Mouse (Mus musculus) heart, postnatal 0 days (tissue): ENCODE results near the gene Rpl36al. TPM values are rescaled to one million over a fixed set of nuclear protein-coding genes. Genes with fewer than 3 reads are reported as not detected.

Source experiments
- ATAC-seq: fragments of 200-750 bp; cut with Nextera tagmentation; 2 replicates; pipeline ENCODE4 v1.8.0; 2017; ENCODE audit warnings: low read depth, moderate number of reproducible peaks, moderate library complexity; ENCODE audit not compliant: insufficient read depth
- DNase-seq: peaks from one replicate; pipeline ENCODE4 v3.0.0-alpha.2; 2016; ENCODE audit warnings: low spot score
- H3K27ac ChIP-seq: fragments of 300-500 bp; sonication (generic); 2 replicates; pipeline ENCODE4 v1.5.1; 2014; ENCODE audit warnings: low read depth, mild to moderate bottlenecking
- H3K27me3 ChIP-seq: fragments of 300-500 bp; sonication (generic); 2 replicates; pipeline ENCODE4 v1.6.1; 2014; ENCODE audit warnings: low read length, mixed read lengths; ENCODE audit not compliant: control insufficient read depth, insufficient read depth
- H3K36me3 ChIP-seq: fragments of 300-500 bp; sonication (generic); replicated peaks from 2 replicates; pipeline ENCODE4 v1.6.1; 2014; ENCODE audit warnings: low read length, mixed read lengths; ENCODE audit not compliant: control insufficient read depth, insufficient read depth
- H3K4me1 ChIP-seq: fragments of 300-500 bp; sonication (generic); 2 replicates; pipeline ENCODE4 v1.6.1; 2014; ENCODE audit warnings: antibody characterized with exemption; ENCODE audit not compliant: control insufficient read depth, insufficient read depth
- H3K4me2 ChIP-seq: fragments of 300-500 bp; sonication (generic); 2 replicates; pipeline ENCODE4 v1.6.1; 2014; ENCODE audit warnings: low read depth, mild to moderate bottlenecking, low read length, moderate library complexity
- H3K4me3 ChIP-seq: fragments of 300-500 bp; sonication (generic); 2 replicates; pipeline ENCODE4 v1.5.1; 2014; ENCODE audit warnings: low read depth, low read length
- H3K9ac ChIP-seq: fragments of 300-500 bp; sonication (generic); replicated peaks from 2 replicates; pipeline ENCODE4 v1.6.1; 2014; ENCODE audit warnings: low read depth, low read length, mixed read lengths
- H3K9me3 ChIP-seq: fragments of 300-500 bp; sonication (generic); replicated peaks from 2 replicates; pipeline ENCODE4 v1.6.1; 2016; ENCODE audit warnings: low read length; ENCODE audit not compliant: control insufficient read depth
- CTCF ChIP-seq: IDR thresholded peaks from 2 replicates; pipeline ENCODE4 v1.5.1; 2016; ENCODE audit warnings: antibody characterized with exemption, control low read depth, low read depth
- EP300 ChIP-seq: IDR thresholded peaks from 2 replicates; pipeline ENCODE4 v1.6.1; 2016; ENCODE audit warnings: antibody characterized with exemption, low read depth
- WGBS: fragments of 180-500 bp; shearing (Covaris S2); extraction: QIAGEN DNeasy Blood & Tissue Kit; methylation state at CpG from one replicate; pipeline ENCODE4 v1.1.7; 2014; 5-methylcytosine and 5-hydroxymethylcytosine counted together
- polyA plus RNA-seq: library from polyadenylated mRNA; unstranded; fragments of >200 nt; fragmentation: Nextera tagmentation; extraction: Ambion mirVana; gene quantifications from 2 replicates; pipeline ENCODE4 v1.2.1, GENCODE M21; 2015
- total RNA-seq: library from RNA; depleted of rRNA; stranded (reverse); fragments of >200 nt; gene quantifications from 2 replicates; pipeline ENCODE4 v1.2.3, GENCODE M21; 2014; ENCODE audit warnings: low replicate concordance

The Rpl36al gene
- total and polyA plus RNA-seq, 2 experiments from 2014 or later, result 86.3 to 502 TPM

DNA sequence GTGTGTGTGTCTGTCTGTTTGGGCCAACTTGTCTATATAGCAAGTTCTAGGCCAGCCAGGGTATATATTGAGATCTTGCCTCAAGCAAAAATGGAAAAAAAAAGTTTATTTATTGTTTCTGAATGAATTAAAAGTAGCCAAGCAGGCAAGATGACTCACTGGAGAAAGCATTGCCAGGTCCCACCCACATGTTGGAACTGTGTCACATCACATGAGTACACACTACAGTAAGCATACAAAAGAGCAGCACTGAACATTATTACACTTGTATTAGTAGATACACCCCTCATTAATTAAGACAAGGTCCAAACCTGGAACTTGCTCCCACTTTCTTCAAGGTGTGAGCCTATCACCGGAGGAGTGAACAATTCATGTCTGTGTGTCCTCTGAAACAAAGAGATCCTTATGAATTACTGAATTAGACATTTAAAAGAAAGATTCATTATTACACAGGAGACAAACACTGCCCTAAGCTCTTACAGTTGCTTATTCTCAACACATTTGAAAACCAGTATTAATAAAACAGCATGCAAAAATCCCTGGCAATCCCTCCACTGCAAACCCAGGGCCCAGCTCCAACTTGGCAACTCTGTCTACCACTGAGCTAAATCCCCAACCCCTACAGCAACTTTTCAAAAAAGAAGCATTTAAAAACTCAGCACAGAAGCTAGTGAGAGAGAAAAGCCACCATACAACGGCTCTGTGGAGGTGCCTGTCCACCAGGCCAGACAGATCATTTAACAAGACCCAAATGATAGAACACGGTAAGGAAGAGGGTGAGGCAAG lies 31.3 kb upstream of the Rpl36al start:
- ATAC-seq (no peak), DNase-seq (no peak)
- peaks cover 13% of the 10 kb centered on the region; the same call in 1 of the 2 replicates for H3K36me3 ChIP-seq
- 77% methylated on average over 3 of the region's 3 CpGs for WGBS
- no peak overlapping the region for H3K4me2 ChIP-seq
- H3K4me3 ChIP-seq, result no peak overlapping the region
- TF ChIP-seq EP300 (no peak), CTCF (no peak)
- no peak overlapping the region for H3K27ac ChIP-seq
- no peak overlapping the region for H3K9ac ChIP-seq
- H3K4me1 ChIP-seq, result no peaks in the 10 kb centered on the region
- H3K9me3 ChIP-seq, result no peaks in the 10 kb centered on the region
- H3K27me3 ChIP-seq, result no peaks in the 10 kb centered on the region

DNA sequence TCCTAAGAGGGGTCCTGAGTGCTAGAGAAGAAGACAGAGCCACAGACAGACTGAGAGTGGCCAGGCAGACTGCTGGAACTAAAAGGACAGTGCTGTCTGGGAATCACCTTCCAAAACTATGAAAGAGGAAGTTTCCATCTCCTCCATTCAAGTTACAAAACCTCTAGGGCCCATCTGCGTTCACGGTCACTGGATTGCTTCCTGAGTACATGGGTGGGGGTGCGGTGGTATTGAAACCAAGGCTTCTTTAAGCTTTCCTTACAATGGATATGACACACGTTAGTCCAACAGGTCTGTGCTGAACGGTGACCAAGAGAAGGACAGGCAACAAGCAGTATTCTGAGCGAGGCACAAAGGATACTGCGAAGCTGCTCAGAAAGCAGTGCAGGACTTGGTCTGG lies 30.5 kb upstream of the Rpl36al start:
- Histone ChIP-seq H3K9me3 (no peaks in the 10 kb centered on the region), H3K27ac (no peak overlapping the region), H3K9ac (no peak overlapping the region), H3K36me3 (peaks cover 13% of the 10 kb centered on the region; the same call in 1 of the 2 replicates), H3K4me3 (no peak overlapping the region), H3K4me2 (no peak overlapping the region), H3K4me1 (no peaks in the 10 kb centered on the region), H3K27me3 (no peaks in the 10 kb centered on the region)
- no peak for DNase-seq
- 91% methylated on average over 7 of the region's 7 CpGs for WGBS
- ATAC-seq, result no peak
- TF ChIP-seq CTCF (no peak), EP300 (no peak)

DNA sequence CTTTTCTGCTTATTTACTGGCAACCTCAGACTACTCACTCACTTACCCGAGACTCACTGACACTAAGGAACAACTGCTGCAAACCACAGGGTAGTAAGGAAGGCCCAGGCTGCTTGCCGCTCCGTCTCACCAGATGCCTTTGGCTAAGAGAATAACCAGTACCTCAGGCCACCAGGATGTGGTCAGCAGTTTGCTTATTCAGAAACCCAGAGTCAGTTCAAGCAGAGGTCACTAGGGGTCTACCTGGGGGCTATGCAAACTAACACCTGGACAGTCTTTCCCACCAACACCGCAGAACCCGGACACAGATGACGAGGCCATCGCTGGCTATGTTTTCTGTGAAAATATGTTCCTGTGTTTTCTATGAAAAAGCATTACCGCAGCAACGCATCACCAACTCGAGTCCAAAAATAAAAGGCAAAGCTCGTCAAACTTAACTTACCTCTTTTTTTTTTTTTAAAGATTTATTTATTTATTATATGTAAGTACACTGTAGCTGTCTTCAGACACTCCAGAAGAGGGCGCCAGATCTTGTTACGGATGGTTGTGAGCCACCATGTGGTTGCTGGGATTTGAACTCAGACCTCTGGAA lies 29.4 kb upstream of the Rpl36al start:
- no peak overlapping the region for H3K9ac ChIP-seq
- H3K4me1 ChIP-seq, result no peaks in the 10 kb centered on the region
- no peak overlapping the region for H3K27ac ChIP-seq
- peaks cover 12% of the 10 kb centered on the region; the same call in 1 of the 2 replicates for H3K36me3 ChIP-seq
- H3K9me3 ChIP-seq, result no peaks in the 10 kb centered on the region
- ATAC-seq, result no peak
- DNase-seq, result no peak
- H3K4me2 ChIP-seq, result no peak overlapping the region
- no peak overlapping the region for H3K4me3 ChIP-seq
- H3K27me3 ChIP-seq, result no peaks in the 10 kb centered on the region
- no peak for TF ChIP-seq CTCF
- no peak for TF ChIP-seq EP300
- 90% methylated on average over 13 of the region's 13 CpGs for WGBS

DNA sequence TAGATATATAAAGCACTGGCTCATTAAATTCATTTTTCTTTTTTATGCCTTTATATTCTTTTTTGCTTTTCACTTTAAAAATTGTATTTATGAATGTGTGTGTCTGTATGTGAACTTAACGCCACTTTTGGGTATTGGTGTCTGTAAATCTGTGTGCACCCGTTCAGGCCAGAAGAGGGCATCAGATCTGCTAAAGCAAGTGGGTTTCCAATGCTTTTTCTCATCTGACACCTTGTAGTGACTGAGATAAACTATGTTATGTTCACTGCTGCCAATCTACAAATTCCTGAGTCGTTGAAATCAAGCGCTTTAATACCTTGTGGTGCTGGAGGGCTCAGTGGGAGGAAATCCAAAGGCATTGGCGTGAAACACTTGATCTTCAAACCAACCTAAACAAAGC lies 27.2 kb upstream of the Rpl36al start:
- H3K27me3 ChIP-seq, result no peaks in the 10 kb centered on the region
- TF ChIP-seq EP300 (no peak), CTCF (peak; percentile 54)
- H3K4me1 ChIP-seq, result no peaks in the 10 kb centered on the region
- H3K4me3 ChIP-seq, result no peak overlapping the region
- DNase-seq (peak; percentile 78), ATAC-seq (peak; percentile 67; the same call in 1 of the 2 replicates)
- H3K36me3 ChIP-seq, result peaks cover 16% of the 10 kb centered on the region; the same call in 1 of the 2 replicates
- WGBS, result 39% methylated on average over 5 of the region's 5 CpGs
- no peak overlapping the region for H3K9ac ChIP-seq
- peak overlapping the region; percentile 10; the same call in 1 of the 2 replicates for H3K4me2 ChIP-seq
- H3K27ac ChIP-seq, result peak overlapping the region; percentile 51; the same call in 1 of the 2 replicates
- H3K9me3 ChIP-seq, result no peaks in the 10 kb centered on the region

DNA sequence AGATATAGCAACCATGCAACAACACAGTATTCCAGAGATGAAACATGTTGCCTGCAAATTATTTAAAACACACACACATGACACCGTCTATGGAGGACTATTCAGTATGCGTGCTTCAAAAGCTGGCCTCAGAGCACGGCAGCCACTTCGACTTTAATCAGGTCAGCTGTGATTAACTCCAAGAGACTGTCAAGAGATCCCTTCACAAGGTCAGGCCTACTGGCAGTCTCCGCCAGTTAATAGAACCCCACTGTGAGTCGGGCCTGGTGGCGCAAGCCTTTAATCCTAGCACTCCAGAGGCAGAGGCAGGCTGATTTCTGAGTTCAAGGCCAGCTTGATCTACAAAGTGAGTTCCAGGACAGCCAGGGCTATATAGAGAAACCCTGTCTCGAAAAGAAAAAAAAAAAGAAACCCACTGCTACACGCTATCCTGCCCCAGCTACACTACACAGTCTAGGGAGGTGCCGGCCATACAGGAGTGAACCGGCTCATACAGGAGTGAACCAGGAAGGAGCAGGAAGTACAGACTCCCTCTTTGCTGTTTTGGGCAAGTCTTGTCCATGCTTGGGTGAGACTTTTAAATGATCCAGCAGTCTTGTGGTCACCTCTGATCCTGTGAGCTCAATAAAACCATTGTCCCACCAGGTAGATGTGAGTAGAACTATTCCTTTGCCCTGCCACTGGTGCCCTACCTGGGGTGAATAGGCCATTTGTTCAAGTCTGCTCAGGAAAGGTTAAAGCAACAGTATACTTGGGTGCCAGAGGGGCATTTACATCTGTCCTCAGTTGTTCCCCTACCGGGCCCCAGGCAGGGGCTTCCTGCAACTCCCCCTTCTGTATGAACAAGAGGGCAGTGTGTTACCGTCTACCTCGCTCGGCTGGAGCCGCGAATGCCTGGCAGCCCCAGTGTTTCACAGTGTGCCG lies 26.4 kb upstream of the Rpl36al start:
- ATAC-seq (0 out of 2 replicates have a peak, but pooled peaks have one; percentile 13), DNase-seq (no peak)
- Histone ChIP-seq H3K9me3 (no peaks in the 10 kb centered on the region), H3K4me3 (no peak overlapping the region), H3K4me2 (no peak overlapping the region), H3K27me3 (no peaks in the 10 kb centered on the region), H3K4me1 (no peaks in the 10 kb centered on the region), H3K36me3 (peaks cover 16% of the 10 kb centered on the region; the same call in 1 of the 2 replicates), H3K27ac (peak overlapping the region; percentile 27; the same call in 1 of the 2 replicates), H3K9ac (no peak overlapping the region)
- TF ChIP-seq CTCF, result no peak
- 70% methylated on average over 18 of the region's 18 CpGs for WGBS
